Mouse (Mus musculus): ENCODE results near the gene B3gnt7. TPM values are rescaled to one million over a fixed set of nuclear protein-coding genes. Genes with fewer than 3 reads are reported as not detected.

Gene B3gnt7
- total and polyA plus RNA-seq, 3 experiments, result 0.41 to 0.62 (median 0.57) TPM

DNA sequence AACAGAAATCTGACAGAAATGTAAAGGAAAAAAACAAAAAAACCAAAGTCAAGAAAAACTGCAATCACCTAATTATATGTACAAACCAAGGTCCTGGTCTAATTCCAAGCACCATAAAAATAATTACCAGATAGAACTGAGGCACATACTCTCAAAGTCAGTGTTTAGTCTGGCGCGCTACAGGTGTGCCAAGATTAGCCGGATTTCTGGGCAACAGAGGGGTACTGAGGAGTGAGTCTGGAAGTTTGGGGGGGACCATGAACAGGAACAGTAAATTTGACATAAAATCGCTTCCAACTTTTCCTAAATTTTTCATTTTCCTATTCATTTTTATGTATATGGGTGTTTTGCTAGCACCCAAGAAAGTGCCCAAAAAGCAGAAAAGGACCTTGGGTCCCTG lies 43.3 kb downstream of the B3gnt7 start:
- WGBS, result 90% methylated on average over 4 of the region's 4 CpGs
- Histone ChIP-seq H3K27ac (no peak overlapping the region), H3K36me3 (ENCODE audit: control insufficient read depth, insufficient read depth, low read length) (peaks cover 10% of the 10 kb centered on the region; the same call in 1 of the 2 replicates), H3K9ac (ENCODE audit: low read depth, low read length) (no peak overlapping the region), H3K27me3 (ENCODE audit: control insufficient read depth, insufficient read depth, low read length) (no peaks in the 10 kb centered on the region), H3K4me3 (no peak overlapping the region), H3K79me2 (replicated peaks; ENCODE audit: control insufficient read depth, insufficient read depth, low read length) (no peaks in the 10 kb centered on the region), H3K4me1 (ENCODE audit: control insufficient read depth, insufficient read depth, low read length) (no peaks in the 10 kb centered on the region)
- intact Hi-C loops (cut with DNase I), result no loop called here
- no peak for DNase-seq
- TF ChIP-seq POLR2A (IDR thresholded peaks at IDR 0.05; ENCODE audit: insufficient read depth, low read depth, low read length) (no peak), EP300 (IDR thresholded peaks at IDR 0.05; ENCODE audit: insufficient read depth, low read depth, low read length) (no peak), CTCF (IDR thresholded peaks at IDR 0.05) (no peak)

DNA sequence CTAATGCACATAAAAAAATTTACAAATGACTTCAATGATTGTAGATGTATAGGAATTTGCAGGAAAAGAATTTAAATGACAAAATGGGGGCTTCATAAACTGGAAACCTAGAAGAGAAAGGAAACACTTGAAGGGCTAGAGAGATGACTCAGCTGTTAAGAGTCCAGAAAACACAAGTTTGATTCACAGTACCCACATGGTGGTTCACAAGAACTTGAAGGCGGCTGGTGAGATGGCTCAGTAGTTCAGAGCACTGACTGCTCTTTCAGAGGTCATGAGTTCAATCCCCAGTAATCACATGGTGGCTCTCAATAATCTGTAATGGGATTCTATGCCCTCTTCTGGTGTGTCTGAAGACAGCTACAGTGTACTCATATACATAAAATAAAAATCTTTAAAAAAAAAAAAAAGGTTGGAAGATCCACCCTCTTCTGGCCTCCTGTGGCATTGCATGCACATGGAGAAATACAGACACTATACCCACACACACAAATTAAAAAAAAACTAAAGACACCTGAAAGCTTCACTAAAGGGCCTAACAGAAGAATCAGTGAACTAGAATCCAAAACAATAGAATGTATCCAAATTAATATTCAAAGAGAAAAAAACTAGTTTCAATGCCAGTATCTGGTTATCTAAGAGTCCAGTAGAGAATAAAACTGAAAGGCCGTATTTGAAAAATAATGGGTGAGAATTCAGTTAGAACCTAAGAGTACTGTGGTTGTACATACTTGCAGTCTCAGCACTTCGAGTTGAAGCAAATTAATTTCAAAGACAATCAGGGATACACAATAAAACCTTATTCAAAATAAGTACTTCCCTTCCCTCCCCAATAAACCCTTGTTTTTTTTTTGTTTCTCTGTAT lies 44.5 kb downstream of the B3gnt7 start:
- H3K4me1 ChIP-seq (ENCODE audit: control insufficient read depth, insufficient read depth, low read length), result no peaks in the 10 kb centered on the region
- intact Hi-C loops (cut with DNase I), result no loop called here
- H3K79me2 ChIP-seq (replicated peaks; ENCODE audit: control insufficient read depth, insufficient read depth, low read length), result no peaks in the 10 kb centered on the region
- H3K27me3 ChIP-seq (ENCODE audit: control insufficient read depth, insufficient read depth, low read length), result no peaks in the 10 kb centered on the region
- no peak overlapping the region for H3K9ac ChIP-seq (ENCODE audit: low read depth, low read length)
- no peak overlapping the region for H3K27ac ChIP-seq
- TF ChIP-seq POLR2A (IDR thresholded peaks at IDR 0.05; ENCODE audit: insufficient read depth, low read depth, low read length) (no peak), CTCF (IDR thresholded peaks at IDR 0.05) (peak; percentile 40)
- H3K36me3 ChIP-seq (ENCODE audit: control insufficient read depth, insufficient read depth, low read length), result peaks cover 10% of the 10 kb centered on the region; the same call in 1 of the 2 replicates
- no peak overlapping the region for H3K4me3 ChIP-seq
- 90% methylated on average over 3 of the region's 3 CpGs for WGBS
- DNase-seq, result no peak

DNA sequence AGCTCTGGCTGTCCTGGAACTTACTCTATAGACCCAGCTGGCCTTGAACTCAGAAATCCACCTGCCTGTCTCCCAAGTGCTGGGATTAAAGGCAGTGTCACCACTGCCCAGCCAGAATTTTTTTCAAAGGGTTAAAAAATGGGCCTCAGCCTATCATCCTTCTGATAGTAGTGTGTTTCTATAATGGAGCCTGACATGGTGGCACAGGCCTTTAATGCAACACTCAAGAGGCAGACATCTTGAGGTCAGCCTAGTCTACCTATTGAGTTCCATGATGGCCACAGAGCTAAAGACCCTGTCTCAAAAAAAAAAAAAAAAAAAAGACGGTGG lies 45.0 kb downstream of the B3gnt7 start:
- no peak overlapping the region for H3K4me3 ChIP-seq
- no peaks in the 10 kb centered on the region for H3K79me2 ChIP-seq (replicated peaks; ENCODE audit: control insufficient read depth, insufficient read depth, low read length)
- no peak overlapping the region for H3K9ac ChIP-seq (ENCODE audit: low read depth, low read length)
- intact Hi-C loops (cut with DNase I), result no loop called here
- no peaks in the 10 kb centered on the region for H3K4me1 ChIP-seq (ENCODE audit: control insufficient read depth, insufficient read depth, low read length)
- TF ChIP-seq CTCF (IDR thresholded peaks at IDR 0.05) (no peak), EP300 (IDR thresholded peaks at IDR 0.05; ENCODE audit: insufficient read depth, low read depth, low read length) (no peak), POLR2A (IDR thresholded peaks at IDR 0.05; ENCODE audit: insufficient read depth, low read depth, low read length) (no peak)
- WGBS, result 45% methylated on average over 1 of the region's 1 CpGs
- H3K36me3 ChIP-seq (ENCODE audit: control insufficient read depth, insufficient read depth, low read length), result peaks cover 10% of the 10 kb centered on the region; the same call in 1 of the 2 replicates
- no peaks in the 10 kb centered on the region for H3K27me3 ChIP-seq (ENCODE audit: control insufficient read depth, insufficient read depth, low read length)
- no peak overlapping the region for H3K27ac ChIP-seq
- DNase-seq, result no peak

DNA sequence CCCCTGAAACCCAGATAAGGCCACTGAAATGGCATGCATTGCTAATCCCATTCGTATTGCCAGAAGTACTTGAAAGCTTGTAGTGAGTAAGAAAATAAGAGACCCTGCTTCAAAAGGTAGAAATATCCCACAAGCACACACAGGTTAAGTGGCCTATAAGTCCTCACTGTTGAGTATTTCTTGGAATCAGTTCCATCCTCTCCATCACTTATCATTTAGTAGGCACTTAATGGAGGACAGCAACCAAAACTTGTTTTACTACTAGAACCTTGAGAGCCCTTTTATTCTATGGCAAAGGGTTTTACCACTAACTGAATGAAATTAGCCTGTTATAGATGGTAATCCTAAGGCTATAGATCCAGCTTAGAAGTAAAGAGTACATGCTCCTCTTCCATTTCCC lies 45.5 kb downstream of the B3gnt7 start:
- 87% methylated on average over 1 of the region's 1 CpGs for WGBS
- no peak overlapping the region for H3K4me3 ChIP-seq
- H3K9ac ChIP-seq (ENCODE audit: low read depth, low read length), result no peak overlapping the region
- intact Hi-C loops (cut with DNase I), result no loop called here
- H3K36me3 ChIP-seq (ENCODE audit: control insufficient read depth, insufficient read depth, low read length), result peaks cover 10% of the 10 kb centered on the region
- H3K4me1 ChIP-seq (ENCODE audit: control insufficient read depth, insufficient read depth, low read length), result no peaks in the 10 kb centered on the region
- no peaks in the 10 kb centered on the region for H3K27me3 ChIP-seq (ENCODE audit: control insufficient read depth, insufficient read depth, low read length)
- no peak for DNase-seq
- TF ChIP-seq CTCF (IDR thresholded peaks at IDR 0.05), result no peak
- TF ChIP-seq EP300 (IDR thresholded peaks at IDR 0.05; ENCODE audit: insufficient read depth, low read depth, low read length), result no peak
- no peak for TF ChIP-seq POLR2A (IDR thresholded peaks at IDR 0.05; ENCODE audit: insufficient read depth, low read depth, low read length)
- H3K27ac ChIP-seq, result no peak overlapping the region
- H3K79me2 ChIP-seq (replicated peaks; ENCODE audit: control insufficient read depth, insufficient read depth, low read length), result no peaks in the 10 kb centered on the region

DNA sequence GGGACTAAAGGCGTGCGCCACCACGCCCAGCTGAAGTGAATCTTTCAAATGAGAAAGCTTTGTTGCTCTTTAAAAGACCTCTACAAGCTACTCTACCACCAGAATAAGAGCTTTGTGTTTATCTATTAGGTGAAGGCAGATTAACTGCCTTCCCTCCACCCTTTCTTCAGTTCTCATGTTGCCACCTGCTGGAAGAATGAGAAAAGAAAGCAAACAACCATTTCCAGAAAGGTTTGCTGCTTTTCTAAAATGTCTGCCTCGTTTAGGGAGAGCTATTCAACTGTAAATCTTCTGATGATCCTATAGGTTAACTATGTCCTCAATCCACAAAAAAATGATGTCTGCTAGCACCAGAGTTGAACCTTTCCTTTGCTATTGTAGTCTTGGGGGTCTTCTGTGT lies 46.2 kb downstream of the B3gnt7 start:
- TF ChIP-seq EP300 (IDR thresholded peaks at IDR 0.05; ENCODE audit: insufficient read depth, low read depth, low read length) (no peak), POLR2A (IDR thresholded peaks at IDR 0.05; ENCODE audit: insufficient read depth, low read depth, low read length) (no peak), CTCF (IDR thresholded peaks at IDR 0.05) (peak; percentile 29; the same call in 1 of the 2 replicates)
- Histone ChIP-seq H3K27me3 (ENCODE audit: control insufficient read depth, insufficient read depth, low read length) (no peaks in the 10 kb centered on the region), H3K4me1 (ENCODE audit: control insufficient read depth, insufficient read depth, low read length) (no peaks in the 10 kb centered on the region), H3K27ac (no peak overlapping the region), H3K4me3 (no peak overlapping the region), H3K36me3 (ENCODE audit: control insufficient read depth, insufficient read depth, low read length) (peaks cover 17% of the 10 kb centered on the region), H3K79me2 (replicated peaks; ENCODE audit: control insufficient read depth, insufficient read depth, low read length) (no peaks in the 10 kb centered on the region), H3K9ac (ENCODE audit: low read depth, low read length) (no peak overlapping the region)
- no peak for DNase-seq
- intact Hi-C loops (cut with DNase I), result no loop called here
- 80% methylated on average over 4 of the region's 4 CpGs for WGBS

DNA sequence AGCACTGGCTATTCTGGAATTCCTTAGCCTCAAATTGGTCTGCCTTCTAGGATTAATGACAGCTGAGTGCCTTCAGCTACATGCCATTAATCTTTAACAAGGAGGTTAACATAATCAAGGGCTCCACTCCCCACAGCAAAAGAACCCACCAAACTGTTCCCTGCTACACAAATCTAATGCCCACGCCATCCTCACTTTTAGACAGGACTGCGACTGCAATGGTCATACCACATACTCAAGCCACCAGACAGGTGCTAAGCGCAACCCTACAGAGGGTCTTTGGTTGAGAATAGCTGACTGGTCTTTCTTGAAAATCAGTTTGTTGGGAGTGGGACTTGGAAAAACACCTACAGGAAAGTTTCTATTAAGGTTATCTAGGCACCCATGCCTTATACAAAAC lies 46.6 kb downstream of the B3gnt7 start:
- peaks cover 21% of the 10 kb centered on the region for H3K36me3 ChIP-seq (ENCODE audit: control insufficient read depth, insufficient read depth, low read length)
- no peak for TF ChIP-seq CTCF (IDR thresholded peaks at IDR 0.05)
- TF ChIP-seq EP300 (IDR thresholded peaks at IDR 0.05; ENCODE audit: insufficient read depth, low read depth, low read length), result no peak
- no peak for TF ChIP-seq POLR2A (IDR thresholded peaks at IDR 0.05; ENCODE audit: insufficient read depth, low read depth, low read length)
- intact Hi-C loops (cut with DNase I), result no loop called here
- H3K9ac ChIP-seq (ENCODE audit: low read depth, low read length), result no peak overlapping the region
- no peak for DNase-seq
- no peak overlapping the region for H3K27ac ChIP-seq
- H3K4me3 ChIP-seq, result no peak overlapping the region
- no peaks in the 10 kb centered on the region for H3K4me1 ChIP-seq (ENCODE audit: control insufficient read depth, insufficient read depth, low read length)
- WGBS, result 97% methylated on average over 3 of the region's 3 CpGs
- no peaks in the 10 kb centered on the region for H3K79me2 ChIP-seq (replicated peaks; ENCODE audit: control insufficient read depth, insufficient read depth, low read length)
- H3K27me3 ChIP-seq (ENCODE audit: control insufficient read depth, insufficient read depth, low read length), result no peaks in the 10 kb centered on the region
